9 mouse cellular contexts compared by ENCODE assay signal in genomic region chr2:33018026-33018425, GRCm38 (mm10). TPM values are rescaled to one million over a fixed set of nuclear protein-coding genes. Genes with fewer than 3 reads are reported as not detected.
DNase-seq lines count a peak whose midpoint lies in the region; ATAC-seq and TF ChIP-seq lines count a peak whose summit lies in the region.
"Had no signal": no experiment of that assay in that cellular context is flagged by ENCODE, and none has a peak within 500 bp of the region (broad histone marks: within the 10 kb centered on the region; RNA-seq: fewer than 3 reads in every experiment).

No protein-coding gene starts in this region.

- H3K4me1 ChIP-seq in intestine, postnatal 0 days (replicated peaks; ENCODE audit: control insufficient read depth, insufficient read depth, low read length): no peaks in the 10 kb centered on the region
- no peaks in the 10 kb centered on the region for H3K4me1 ChIP-seq in intestine, embryonic 15.5 days (replicated peaks)
- H3K4me1 ChIP-seq in embryonic facial prominence, embryonic 13.5 days: no peaks in the 10 kb centered on the region
- H3K4me1 ChIP-seq in liver, embryonic 11.5 days (replicated peaks; ENCODE audit: control insufficient read depth, insufficient read depth, low read length): no peaks in the 10 kb centered on the region
- H3K4me1 ChIP-seq in midbrain, embryonic 15.5 days: no peaks in the 10 kb centered on the region

- ATAC-seq in intestine, postnatal 0 days: no peak
- no peak for ATAC-seq in intestine, embryonic 15.5 days
- ATAC-seq in embryonic facial prominence, embryonic 13.5 days (ENCODE audit: insufficient number of reproducible peaks, insufficient read depth, low FRiP score, low TSS enrichment, low read depth): 0 out of 2 replicates have a peak, but pooled peaks have one; percentile 10
- ATAC-seq in liver, embryonic 11.5 days (replicated peaks; ENCODE audit: low FRiP score): no peak
- no peak for ATAC-seq in midbrain, embryonic 15.5 days (replicated peaks)

- H3K36me3 ChIP-seq in intestine, postnatal 0 days (ENCODE audit: control insufficient read depth, insufficient read depth): no peaks in the 10 kb centered on the region
- H3K36me3 ChIP-seq in intestine, embryonic 15.5 days: no peaks in the 10 kb centered on the region
- H3K36me3 ChIP-seq in embryonic facial prominence, embryonic 13.5 days: no peaks in the 10 kb centered on the region
- no peaks in the 10 kb centered on the region for H3K36me3 ChIP-seq in liver, embryonic 11.5 days (ENCODE audit: control insufficient read depth, insufficient read depth, low read length)
- no peaks in the 10 kb centered on the region for H3K36me3 ChIP-seq in midbrain, embryonic 15.5 days (replicated peaks)

- peak; percentile 28 for DNase-seq in MEL-GATA-1-ER (ENCODE audit: extremely low read depth, low read depth)
- peak; percentile 68 for DNase-seq in liver, embryonic 11.5 days (ENCODE audit: low spot score)
- peak; percentile 57 for DNase-seq in urinary bladder, postnatal 14 days (ENCODE audit: low spot score)
- DNase-seq in cerebellum, postnatal 4 days (ENCODE audit: low spot score in 2 of 2): no peak

- no peak overlapping the region for H3K4me2 ChIP-seq in intestine, postnatal 0 days (replicated peaks; ENCODE audit: low read depth)
- no peak overlapping the region for H3K4me2 ChIP-seq in intestine, embryonic 15.5 days (replicated peaks)
- no peak overlapping the region for H3K4me2 ChIP-seq in embryonic facial prominence, embryonic 13.5 days
- no peak overlapping the region for H3K4me2 ChIP-seq in liver, embryonic 11.5 days
- no peak overlapping the region for H3K4me2 ChIP-seq in midbrain, embryonic 15.5 days

- H3K4me3 ChIP-seq in intestine, postnatal 0 days (ENCODE audit: low read depth, low read length): no peak overlapping the region
- H3K4me3 ChIP-seq in intestine, embryonic 15.5 days (replicated peaks): no peak overlapping the region
- no peak overlapping the region for H3K4me3 ChIP-seq in embryonic facial prominence, embryonic 13.5 days
- no peak overlapping the region for H3K4me3 ChIP-seq in liver, embryonic 11.5 days (ENCODE audit: low read depth, low read length)
- H3K4me3 ChIP-seq in midbrain, embryonic 15.5 days: no peak overlapping the region

- no peak overlapping the region for H3K27ac ChIP-seq in intestine, postnatal 0 days (ENCODE audit: low read depth, low read length)
- no peak overlapping the region for H3K27ac ChIP-seq in intestine, embryonic 15.5 days
- no peak overlapping the region for H3K27ac ChIP-seq in embryonic facial prominence, embryonic 13.5 days
- H3K27ac ChIP-seq in liver, embryonic 11.5 days (ENCODE audit: low read depth, low read length): no peak overlapping the region
- H3K27ac ChIP-seq in midbrain, embryonic 15.5 days: no peak overlapping the region
- H3K27ac ChIP-seq: liver, embryonic 14.5 days had no signal

- no peaks in the 10 kb centered on the region for H3K9me3 ChIP-seq in intestine, postnatal 0 days (ENCODE audit: control insufficient read depth)
- no peaks in the 10 kb centered on the region for H3K9me3 ChIP-seq in intestine, embryonic 15.5 days
- H3K9me3 ChIP-seq in embryonic facial prominence, embryonic 13.5 days: no peaks in the 10 kb centered on the region
- no peaks in the 10 kb centered on the region for H3K9me3 ChIP-seq in liver, embryonic 11.5 days (ENCODE audit: control insufficient read depth, low read length)
- H3K9me3 ChIP-seq in midbrain, embryonic 15.5 days: no peaks in the 10 kb centered on the region

- no peaks in the 10 kb centered on the region for H3K27me3 ChIP-seq in intestine, postnatal 0 days (replicated peaks; ENCODE audit: control insufficient read depth, insufficient read depth, low read length)
- no peaks in the 10 kb centered on the region for H3K27me3 ChIP-seq in intestine, embryonic 15.5 days (replicated peaks)
- H3K27me3 ChIP-seq in embryonic facial prominence, embryonic 13.5 days: no peaks in the 10 kb centered on the region
- H3K27me3 ChIP-seq in liver, embryonic 11.5 days (replicated peaks; ENCODE audit: control insufficient read depth, insufficient read depth, low read length): no peaks in the 10 kb centered on the region
- H3K27me3 ChIP-seq in midbrain, embryonic 15.5 days (replicated peaks): no peaks in the 10 kb centered on the region

- peak; percentile 7; the same call in 1 of the 2 replicates for TF ChIP-seq CTCF in intestine, postnatal 0 days (IDR thresholded peaks at IDR 0.05; ENCODE audit: low read depth)

- 8% methylated on average over 6 of the region's 6 CpGs for WGBS in intestine, postnatal 0 days
- WGBS in intestine, embryonic 15.5 days: 5% methylated on average over 6 of the region's 6 CpGs
- WGBS in embryonic facial prominence, embryonic 13.5 days: 7% methylated on average over 6 of the region's 6 CpGs
- 7% methylated on average over 6 of the region's 6 CpGs for WGBS in liver, embryonic 11.5 days
- 11% methylated on average over 6 of the region's 6 CpGs for WGBS in midbrain, embryonic 15.5 days

- H3K9ac ChIP-seq in intestine, postnatal 0 days (ENCODE audit: low read depth, low read length): no peak overlapping the region
- H3K9ac ChIP-seq in intestine, embryonic 15.5 days: no peak overlapping the region
- H3K9ac ChIP-seq in embryonic facial prominence, embryonic 13.5 days: no peak overlapping the region
- H3K9ac ChIP-seq in liver, embryonic 11.5 days (ENCODE audit: low read depth, low read length): no peak overlapping the region
- H3K9ac ChIP-seq in midbrain, embryonic 15.5 days: no peak overlapping the region
- H3K9ac ChIP-seq: liver, embryonic 14.5 days had no signal

RNA-seq across cellular contexts. Expression of gene Slc2a8, which starts 36.1 kb away (rescaled TPM):
- 48.7 and 50.2 TPM in 2 replicates for polyA plus RNA-seq in intestine, postnatal 0 days (2015; fragmentation: Nextera tagmentation; extraction: Ambion mirVana)
- polyA plus RNA-seq in intestine, embryonic 15.5 days (2015; fragmentation: Nextera tagmentation; extraction: Ambion mirVana): 16.8 and 19.3 TPM in 2 replicates
- 24.6 and 25.8 TPM in 2 replicates for polyA plus RNA-seq in embryonic facial prominence, embryonic 13.5 days (2015; fragmentation: Nextera tagmentation; extraction: Ambion mirVana)
- polyA plus RNA-seq in liver, embryonic 11.5 days (2014; fragmentation: Nextera tagmentation; extraction: Ambion mirVana): 15.0 TPM in 2 replicates
- polyA plus RNA-seq in midbrain, embryonic 15.5 days (2015; fragmentation: Nextera tagmentation; extraction: Ambion mirVana): 22.4 and 24.5 TPM in 2 replicates

RNA-seq across cellular contexts. Expression of gene Lrsam1, which starts 56.6 kb away (rescaled TPM):
- 4.3 and 4.4 TPM in 2 replicates for polyA plus RNA-seq in intestine, postnatal 0 days (2015; fragmentation: Nextera tagmentation; extraction: Ambion mirVana)
- polyA plus RNA-seq in intestine, embryonic 15.5 days (2015; fragmentation: Nextera tagmentation; extraction: Ambion mirVana): 7.2 and 7.7 TPM in 2 replicates
- polyA plus RNA-seq in embryonic facial prominence, embryonic 13.5 days (2015; fragmentation: Nextera tagmentation; extraction: Ambion mirVana): 13.4 and 13.6 TPM in 2 replicates
- polyA plus RNA-seq in liver, embryonic 11.5 days (2014; fragmentation: Nextera tagmentation; extraction: Ambion mirVana): 6.1 and 6.7 TPM in 2 replicates
- polyA plus RNA-seq in midbrain, embryonic 15.5 days (2015; fragmentation: Nextera tagmentation; extraction: Ambion mirVana): 22.8 and 24.2 TPM in 2 replicates

RNA-seq across cellular contexts. Expression of gene Rpl12, which starts 56.7 kb away (rescaled TPM):
- polyA plus RNA-seq in intestine, postnatal 0 days (2015; fragmentation: Nextera tagmentation; extraction: Ambion mirVana): 90.6 and 103 TPM in 2 replicates
- polyA plus RNA-seq in intestine, embryonic 15.5 days (2015; fragmentation: Nextera tagmentation; extraction: Ambion mirVana): 185 and 190 TPM in 2 replicates
- polyA plus RNA-seq in embryonic facial prominence, embryonic 13.5 days (2015; fragmentation: Nextera tagmentation; extraction: Ambion mirVana): 185 and 205 TPM in 2 replicates
- 276 and 295 TPM in 2 replicates for polyA plus RNA-seq in liver, embryonic 11.5 days (2014; fragmentation: Nextera tagmentation; extraction: Ambion mirVana)
- polyA plus RNA-seq in midbrain, embryonic 15.5 days (2015; fragmentation: Nextera tagmentation; extraction: Ambion mirVana): 82.5 and 85.8 TPM in 2 replicates

Comparison
In these comparisons a context has a peak if more than half of its experiments do, and no peak if none do; other contexts are left out.
1. DNase-seq: peak in MEL-GATA-1-ER (single experiment), liver, embryonic 11.5 days (single experiment) and urinary bladder, postnatal 14 days (single experiment); none in cerebellum, postnatal 4 days (0 of 2).